11 mouse cellular contexts compared by ENCODE assay signal in the genomic region with DNA sequence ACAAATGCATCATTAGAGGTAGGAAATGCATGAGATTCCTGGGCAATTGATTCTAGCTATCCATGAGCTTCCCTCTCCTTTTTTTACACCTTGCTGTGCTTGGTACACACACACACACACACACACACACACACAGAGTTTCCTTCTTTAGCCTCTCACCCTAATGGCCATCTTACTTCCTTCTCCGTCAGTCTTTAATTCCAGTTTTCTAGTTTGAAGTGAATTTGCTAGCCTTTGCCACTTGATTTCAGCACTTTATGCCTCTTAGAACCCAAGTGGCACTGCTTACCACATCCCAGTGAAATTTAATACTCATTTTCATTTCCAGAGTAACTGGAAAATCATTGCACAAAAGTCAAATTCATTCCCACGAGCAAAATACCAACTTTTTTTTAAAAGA.
"Had no signal": no experiment of that assay in that cellular context is flagged by ENCODE, and none has a peak within 500 bp of the region (broad histone marks: within the 10 kb centered on the region; RNA-seq: fewer than 3 reads in every experiment).

No protein-coding gene starts in this region.

- H3K27ac ChIP-seq: limb, embryonic 15.5 days; midbrain, embryonic 13.5 days; neural tube, embryonic 15.5 days had no signal

- DNase-seq: kidney, adult 18-20 months; kidney, postnatal 10 days; layer of hippocampus, postnatal 36 days; lung, embryonic 14.5 days; right cerebral cortex, adult 18-20 months; right cerebral cortex, postnatal 25 days; thymus, adult 18-20 months; thymus, postnatal 14 days had no signal

- ATAC-seq: midbrain, embryonic 13.5 days had no signal

- H3K4me2 ChIP-seq: limb, embryonic 15.5 days; lung, embryonic 14.5 days; midbrain, embryonic 13.5 days; neural tube, embryonic 15.5 days had no signal

- H3K9me3 ChIP-seq: limb, embryonic 15.5 days; midbrain, embryonic 13.5 days; neural tube, embryonic 15.5 days had no signal

- H3K4me3 ChIP-seq: limb, embryonic 15.5 days; midbrain, embryonic 13.5 days; neural tube, embryonic 15.5 days had no signal

- H3K4me1 ChIP-seq: limb, embryonic 15.5 days had no signal

- H3K36me3 ChIP-seq: limb, embryonic 15.5 days; midbrain, embryonic 13.5 days; neural tube, embryonic 15.5 days had no signal

- H3K27me3 ChIP-seq: limb, embryonic 15.5 days; midbrain, embryonic 13.5 days; neural tube, embryonic 15.5 days had no signal

- H3K9ac ChIP-seq: limb, embryonic 15.5 days; lung, embryonic 14.5 days; midbrain, embryonic 13.5 days; neural tube, embryonic 15.5 days had no signal
